Mouse (Mus musculus) midbrain, embryonic 15.5 days (tissue): Measurements from ENCODE around the gene Gm44973. TPM values are rescaled to one million over a fixed set of nuclear protein-coding genes. Genes with fewer than 3 reads are reported as not detected.

Experiments
- ATAC-seq: fragments of 200-750 bp; cut with Nextera tagmentation; replicated peaks from 2 replicates; pipeline ENCODE4 v1.8.0; 2017; ENCODE audit warnings: moderate TSS enrichment
- H3K27ac ChIP-seq: fragments of 300-500 bp; sonication (generic); 2 replicates; pipeline ENCODE4 v1.5.1; 2015; ENCODE audit warnings: mild to moderate bottlenecking, inconsistent platforms
- H3K27me3 ChIP-seq: fragments of 300-500 bp; sonication (generic); replicated peaks from 2 replicates; pipeline ENCODE4 v1.6.1; 2015; ENCODE audit warnings: inconsistent platforms
- H3K36me3 ChIP-seq: fragments of 300-500 bp; sonication (generic); replicated peaks from 2 replicates; pipeline ENCODE4 v1.6.1; 2015; ENCODE audit warnings: inconsistent platforms
- H3K4me1 ChIP-seq: fragments of 300-500 bp; sonication (generic); 2 replicates; pipeline ENCODE4 v1.6.1; 2015; ENCODE audit warnings: inconsistent platforms
- H3K4me2 ChIP-seq: fragments of 300-500 bp; sonication (generic); 2 replicates; pipeline ENCODE4 v1.6.1; 2015; ENCODE audit warnings: inconsistent platforms, mild to moderate bottlenecking, moderate library complexity
- H3K4me3 ChIP-seq: fragments of 300-500 bp; sonication (generic); 2 replicates; pipeline ENCODE4 v1.5.1; 2015; ENCODE audit warnings: mild to moderate bottlenecking, inconsistent platforms
- H3K9ac ChIP-seq: fragments of 300-500 bp; sonication (generic); 2 replicates; pipeline ENCODE4 v1.6.1; 2015; ENCODE audit warnings: mild to moderate bottlenecking, inconsistent platforms
- H3K9me3 ChIP-seq: fragments of 300-500 bp; sonication (generic); 2 replicates; pipeline ENCODE4 v1.6.1; 2016; ENCODE audit warnings: inconsistent platforms
- whole genome bisulfite sequencing: fragments of 180-500 bp; shearing (Covaris S2); methylation state at CpG from one replicate; pipeline ENCODE4 v1.1.7; 2015; ENCODE audit warnings: mixed read lengths; 5-methylcytosine and 5-hydroxymethylcytosine counted together
- polyA plus RNA-seq: library from polyadenylated mRNA; unstranded; fragments of >200 nt; fragmentation: Nextera tagmentation; extraction: Ambion mirVana; gene quantifications from 2 replicates; pipeline ENCODE4 v1.2.1, GENCODE M21; 2015

The Gm44973 gene
- polyA plus RNA-seq = 1.2 TPM in 1 of 2 replicates, not detected in the other

DNA sequence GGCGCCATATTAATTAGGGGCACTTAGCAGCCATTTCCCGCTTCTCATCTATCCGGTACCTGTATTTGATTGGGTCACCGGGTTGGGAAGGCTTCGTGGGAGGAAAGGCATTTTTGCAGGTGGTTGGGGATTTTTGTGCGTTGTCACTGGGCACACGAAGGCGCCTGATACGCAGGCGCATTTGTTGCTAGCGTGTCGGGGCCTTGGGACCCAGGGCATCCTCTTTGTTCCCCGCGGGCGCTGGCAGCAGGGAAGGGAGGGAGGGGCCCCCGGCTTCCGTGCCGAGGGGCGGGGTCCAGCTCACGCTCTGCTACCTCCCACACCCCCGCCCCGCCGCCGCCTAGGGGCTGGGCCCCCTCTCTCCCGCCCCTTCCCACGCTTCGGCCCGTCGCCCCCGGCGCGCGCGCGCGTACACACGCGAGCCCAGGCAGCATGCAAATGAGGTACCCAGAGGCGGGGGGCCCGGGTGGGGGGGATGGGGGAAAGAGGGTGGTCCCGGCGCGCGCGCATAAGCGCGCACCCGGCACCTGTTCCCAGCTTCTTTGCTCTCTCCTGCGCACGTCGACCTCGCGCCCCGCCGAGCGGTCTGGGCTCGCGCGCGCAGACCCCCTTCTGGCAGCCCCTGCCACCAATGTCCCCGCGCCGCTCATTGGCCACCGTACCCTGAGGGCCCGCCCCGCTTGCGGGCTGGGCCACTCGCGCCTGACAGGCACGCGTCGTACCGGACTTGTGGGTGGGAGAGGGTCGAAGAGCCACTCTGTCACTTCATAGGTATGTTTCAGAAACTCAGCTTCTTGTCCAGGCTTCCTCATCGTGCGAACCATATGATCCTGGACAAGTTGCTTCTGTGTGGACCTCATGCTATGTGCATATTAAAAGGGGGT lies at the start of gene Gm44973:
Gene Gm44973, plus strand, starts transcription at position 379 of the 884 bp plus-strand sequence.
- H3K27me3 ChIP-seq = no peaks in the 10 kb centered on the region
- whole genome bisulfite sequencing = under 1% methylated on average over 73 of the region's 76 CpGs
- peaks cover 22% of the 10 kb centered on the region for H3K36me3 ChIP-seq
- peak; percentile 83 for ATAC-seq
- no peaks in the 10 kb centered on the region for H3K9me3 ChIP-seq
- peak within 1 kb of the TSS; percentile 87 for H3K9ac ChIP-seq
- H3K4me1 ChIP-seq = peaks cover 15% of the 10 kb centered on the region
- H3K4me2 ChIP-seq = peak within 1 kb of the TSS; percentile 57
- peak within 1 kb of the TSS; percentile 98 for H3K27ac ChIP-seq
- peak within 1 kb of the TSS; percentile 84 for H3K4me3 ChIP-seq

DNA sequence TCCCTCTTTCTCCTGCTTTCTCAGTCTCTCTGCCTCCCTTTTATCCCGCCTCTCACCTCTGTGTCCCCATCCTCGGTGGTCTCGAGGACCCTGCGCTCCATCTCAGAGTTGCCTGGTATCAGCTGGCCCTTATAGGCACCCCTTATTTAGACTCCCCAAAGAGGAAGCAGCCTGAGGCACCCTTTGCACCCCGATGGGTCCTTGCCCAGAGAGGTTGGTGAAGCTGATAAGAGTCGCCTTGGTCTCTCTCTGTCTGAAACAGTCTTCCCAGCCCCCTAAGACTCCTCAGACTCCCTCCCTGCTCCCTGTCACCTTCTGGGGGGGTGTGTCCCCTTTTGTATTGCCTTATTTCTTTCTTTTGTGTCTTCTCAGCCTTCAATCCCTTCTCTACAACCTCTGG lies 44.2 kb upstream of the Gm44973 start, which contains the start of gene Sbk3:
Gene Sbk3, minus strand, starts transcription at position 101 of the 400 bp plus-strand sequence.
- no peaks in the 10 kb centered on the region for H3K36me3 ChIP-seq
- no peak for ATAC-seq
- H3K9me3 ChIP-seq = no peaks in the 10 kb centered on the region
- H3K4me3 ChIP-seq = no peak within 1 kb of the TSS
- no peak within 1 kb of the TSS for H3K9ac ChIP-seq
- H3K27ac ChIP-seq = no peak within 1 kb of the TSS
- WGBS = 49% methylated on average over 6 of the region's 6 CpGs
- H3K4me1 ChIP-seq = no peaks in the 10 kb centered on the region
- no peak within 1 kb of the TSS for H3K4me2 ChIP-seq
- no peaks in the 10 kb centered on the region for H3K27me3 ChIP-seq

DNA sequence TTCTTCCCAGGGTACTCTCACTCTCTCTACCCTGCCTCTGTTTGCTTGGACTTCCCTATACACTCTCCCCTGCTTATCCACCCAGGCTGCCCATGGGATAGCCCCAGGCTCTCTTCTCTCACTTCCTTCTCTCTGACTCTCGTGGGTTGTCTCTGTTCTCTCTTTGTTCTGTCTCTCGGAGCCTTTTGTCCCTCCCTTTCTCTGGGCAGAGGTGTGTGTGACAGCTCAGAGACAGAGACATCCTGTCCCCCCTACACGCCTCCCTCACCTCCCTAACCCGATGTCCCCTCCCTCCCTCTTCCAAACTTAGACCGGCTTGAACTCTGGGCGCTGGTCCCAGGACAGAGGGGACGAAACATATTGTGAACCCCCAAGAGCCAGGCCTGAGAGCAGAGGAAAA lies 43.6 kb upstream of the Gm44973 start:
- H3K4me3 ChIP-seq = no peak overlapping the region
- H3K27ac ChIP-seq = no peak overlapping the region
- no peaks in the 10 kb centered on the region for H3K27me3 ChIP-seq
- H3K36me3 ChIP-seq = no peaks in the 10 kb centered on the region
- 29% methylated on average over 7 of the region's 7 CpGs for WGBS
- no peaks in the 10 kb centered on the region for H3K4me1 ChIP-seq
- no peak overlapping the region for H3K4me2 ChIP-seq
- H3K9me3 ChIP-seq = no peaks in the 10 kb centered on the region
- ATAC-seq = no peak
- H3K9ac ChIP-seq = no peak overlapping the region

DNA sequence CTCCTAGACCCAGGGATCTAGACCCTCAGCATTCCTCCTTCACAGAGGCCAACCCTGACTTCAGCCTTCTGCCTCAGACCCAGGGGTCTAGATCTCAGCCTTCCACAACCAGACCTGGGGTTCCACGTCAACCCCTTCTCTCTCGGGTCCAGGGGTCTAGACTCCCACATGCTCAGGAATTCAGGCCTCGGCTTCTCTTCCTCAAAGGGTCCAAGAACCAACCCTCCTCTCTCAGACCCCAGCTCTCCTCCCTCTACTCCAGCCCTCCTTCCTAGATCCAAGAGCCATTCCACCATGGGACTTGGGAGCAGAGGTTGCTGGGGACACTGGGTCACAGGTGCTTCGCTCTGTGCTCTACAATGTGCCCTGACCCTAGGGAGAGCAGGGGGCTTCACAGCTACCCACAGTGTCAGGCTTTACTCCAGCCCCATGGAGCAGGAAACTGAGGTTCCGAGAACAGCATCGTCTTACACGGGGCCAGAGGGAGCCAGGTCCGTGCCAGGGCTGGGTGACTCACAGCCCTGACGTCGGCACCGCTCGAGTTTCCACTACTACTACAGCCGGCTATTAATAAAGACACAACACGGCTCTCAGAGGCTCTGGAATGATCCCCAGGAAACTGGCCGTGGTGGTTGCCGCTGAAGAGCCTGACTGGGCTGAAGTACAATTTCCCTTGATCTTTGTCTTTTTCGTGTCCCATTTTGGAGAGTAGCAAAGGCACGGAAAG lies 42.8 kb upstream of the Gm44973 start:
- ATAC-seq = no peak
- no peaks in the 10 kb centered on the region for H3K36me3 ChIP-seq
- H3K27ac ChIP-seq = no peak overlapping the region
- H3K9ac ChIP-seq = no peak overlapping the region
- H3K27me3 ChIP-seq = no peaks in the 10 kb centered on the region
- H3K4me1 ChIP-seq = no peaks in the 10 kb centered on the region
- no peak overlapping the region for H3K4me3 ChIP-seq
- H3K4me2 ChIP-seq = no peak overlapping the region
- WGBS = 84% methylated on average over 18 of the region's 18 CpGs
- no peaks in the 10 kb centered on the region for H3K9me3 ChIP-seq

DNA sequence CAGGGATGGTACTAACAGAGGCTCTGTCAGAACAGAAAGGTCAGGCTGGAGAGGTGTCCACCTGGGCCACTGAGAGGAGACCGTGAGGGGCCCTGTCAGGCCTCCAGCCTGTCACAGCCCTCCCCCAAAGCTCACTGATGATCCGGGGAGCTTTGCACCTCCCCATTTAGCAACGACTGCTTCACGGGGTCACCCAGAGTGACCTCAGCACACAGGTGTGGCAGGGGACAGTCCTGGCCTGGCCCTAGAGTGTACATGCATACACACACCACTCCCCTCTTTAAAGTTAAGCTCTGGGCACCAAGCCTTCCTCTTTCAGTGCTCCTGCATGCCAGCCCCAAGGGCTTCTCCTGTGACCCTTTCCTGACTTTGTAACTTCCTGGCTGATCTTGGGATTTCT lies 39.8 kb upstream of the Gm44973 start:
- WGBS = 62% methylated on average over 4 of the region's 4 CpGs
- Histone ChIP-seq H3K27ac (no peak overlapping the region), H3K4me3 (no peak overlapping the region), H3K36me3 (no peaks in the 10 kb centered on the region), H3K27me3 (no peaks in the 10 kb centered on the region), H3K9me3 (no peaks in the 10 kb centered on the region), H3K4me2 (no peak overlapping the region), H3K9ac (no peak overlapping the region), H3K4me1 (no peaks in the 10 kb centered on the region)
- no peak for ATAC-seq

DNA sequence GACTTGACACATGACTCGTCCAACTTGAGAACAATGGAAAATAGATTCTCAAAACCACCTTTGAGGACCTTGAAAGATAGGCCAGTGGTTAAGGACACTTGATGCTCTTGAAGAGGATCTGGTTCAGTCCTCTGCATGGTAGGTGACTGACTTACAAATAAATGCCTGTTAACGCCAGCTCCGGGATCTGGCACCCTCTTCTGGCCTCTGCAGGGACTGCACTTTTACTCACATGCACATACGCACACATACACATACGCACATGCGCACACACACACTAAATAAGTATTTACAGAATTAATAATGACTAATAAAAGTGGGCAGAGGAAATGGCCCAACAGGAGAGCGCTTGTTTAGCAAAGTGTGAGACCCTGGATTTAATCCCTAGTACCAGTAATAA lies 38.5 kb upstream of the Gm44973 start:
- Histone ChIP-seq H3K9ac (no peak overlapping the region), H3K9me3 (no peaks in the 10 kb centered on the region), H3K4me2 (no peak overlapping the region), H3K4me3 (no peak overlapping the region), H3K27ac (no peak overlapping the region), H3K36me3 (no peaks in the 10 kb centered on the region), H3K4me1 (no peaks in the 10 kb centered on the region), H3K27me3 (no peaks in the 10 kb centered on the region)
- 90% methylated on average over 7 of the region's 7 CpGs for WGBS
- ATAC-seq = no peak

DNA sequence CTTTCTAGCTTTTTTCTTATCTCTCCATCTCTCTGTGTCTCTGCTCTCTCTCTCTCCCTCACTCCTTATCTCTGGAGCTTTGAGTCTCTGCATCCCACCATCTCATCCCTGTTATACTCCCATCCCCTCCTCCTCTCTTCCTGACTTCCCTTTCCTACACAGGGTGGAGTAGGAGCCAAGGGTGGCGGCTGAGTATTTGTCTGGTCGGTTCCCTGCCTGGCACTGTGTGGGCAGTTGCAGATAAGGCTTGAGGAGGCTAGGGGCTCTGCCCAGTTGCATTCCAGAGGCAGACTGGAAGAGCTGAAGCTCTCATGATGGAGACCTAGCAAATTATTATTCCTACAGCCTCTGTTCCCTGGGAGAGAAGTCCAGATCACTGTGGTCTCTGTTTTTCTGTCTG lies 27.0 kb upstream of the Gm44973 start:
- Histone ChIP-seq H3K9me3 (no peaks in the 10 kb centered on the region), H3K4me1 (peaks cover 12% of the 10 kb centered on the region), H3K36me3 (peaks cover 22% of the 10 kb centered on the region; the same call in 1 of the 2 replicates), H3K4me3 (no peak overlapping the region), H3K27me3 (no peaks in the 10 kb centered on the region), H3K9ac (no peak overlapping the region), H3K27ac (no peak overlapping the region), H3K4me2 (no peak overlapping the region)
- 82% methylated on average over 2 of the region's 2 CpGs for WGBS
- no peak for ATAC-seq

DNA sequence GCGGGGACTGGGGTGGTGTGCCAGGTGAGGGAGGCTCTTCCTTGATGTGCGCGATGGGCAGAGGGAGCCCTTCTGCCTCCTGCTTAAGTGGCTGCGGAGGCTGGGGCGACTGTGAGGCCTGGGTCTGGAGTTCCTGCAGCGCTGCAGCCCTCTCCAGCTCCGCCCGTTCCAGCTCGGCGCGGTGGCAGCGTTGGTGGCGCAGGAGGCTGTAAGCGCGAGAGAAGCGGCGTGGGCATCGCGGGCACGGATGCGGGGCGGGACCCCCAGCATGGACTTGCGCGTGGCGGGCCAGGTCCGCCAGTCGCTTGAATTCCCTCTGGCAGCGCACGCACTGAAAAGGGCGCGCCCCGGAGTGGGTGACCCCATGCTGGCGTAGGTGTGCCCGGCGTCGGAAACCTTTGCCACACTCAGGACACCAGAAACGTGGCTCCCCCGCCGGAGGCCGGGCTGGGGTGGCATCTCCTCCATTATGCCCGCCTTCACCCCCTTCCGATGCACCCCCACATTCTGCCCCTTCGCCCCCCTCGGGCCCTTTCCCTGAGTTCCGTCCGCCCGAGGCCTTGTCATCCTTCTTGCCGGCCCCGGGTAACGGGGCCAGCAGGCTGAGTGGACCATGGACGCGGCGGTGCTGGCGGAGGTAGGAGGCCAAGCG lies 21.8 kb upstream of the Gm44973 start:
- Histone ChIP-seq H3K9ac (no peak overlapping the region; the same call in 1 of the 2 replicates), H3K9me3 (no peaks in the 10 kb centered on the region), H3K27me3 (no peaks in the 10 kb centered on the region), H3K27ac (no peak overlapping the region), H3K4me2 (peak overlapping the region; percentile 75), H3K4me1 (peaks cover 42% of the 10 kb centered on the region), H3K4me3 (peak overlapping the region; percentile 82), H3K36me3 (peaks cover 25% of the 10 kb centered on the region; the same call in 1 of the 2 replicates)
- WGBS = 43% methylated on average over 55 of the region's 55 CpGs
- no peak for ATAC-seq

DNA sequence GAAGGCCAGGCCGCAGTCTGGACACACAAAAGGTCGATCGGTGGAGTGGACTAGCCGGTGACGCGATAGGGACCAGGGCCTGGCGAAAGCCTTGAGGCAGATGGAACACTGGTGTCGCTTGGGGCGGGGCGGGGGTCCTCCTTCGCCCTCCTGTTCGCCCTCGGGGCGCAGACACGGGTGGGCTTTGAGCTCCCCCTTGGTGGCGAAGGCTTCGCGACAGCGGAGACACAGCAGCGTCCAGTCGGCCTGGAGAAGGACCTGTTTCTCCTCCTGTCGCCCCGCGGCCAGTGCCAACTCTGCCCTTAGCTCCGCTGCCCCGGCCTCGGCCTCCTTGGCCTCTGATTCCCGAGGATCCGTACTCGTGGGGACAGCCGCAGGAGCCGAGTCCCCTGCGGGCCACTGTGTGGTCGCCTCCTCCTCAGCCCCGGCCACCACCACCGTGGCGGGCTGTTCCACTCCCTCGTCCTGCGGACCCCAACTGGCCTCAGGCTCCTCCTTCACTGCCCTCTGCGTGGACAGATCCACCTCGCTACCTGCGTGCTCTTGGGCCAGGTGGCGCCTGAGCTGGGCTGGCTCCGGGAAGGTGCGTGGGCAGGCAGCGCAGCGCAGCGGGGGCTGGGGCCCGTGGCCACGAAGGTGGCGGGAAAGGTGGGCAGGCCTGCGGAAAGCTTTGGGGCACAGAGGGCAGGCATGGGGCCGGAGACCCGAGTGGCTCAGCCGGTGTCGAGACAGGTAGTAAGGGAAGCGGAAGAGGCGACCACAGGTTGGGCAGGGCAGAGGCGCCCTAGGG lies 21.1 kb upstream of the Gm44973 start:
- H3K4me2 ChIP-seq = peak overlapping the region; percentile 75
- WGBS = 57% methylated on average over 59 of the region's 59 CpGs

DNA sequence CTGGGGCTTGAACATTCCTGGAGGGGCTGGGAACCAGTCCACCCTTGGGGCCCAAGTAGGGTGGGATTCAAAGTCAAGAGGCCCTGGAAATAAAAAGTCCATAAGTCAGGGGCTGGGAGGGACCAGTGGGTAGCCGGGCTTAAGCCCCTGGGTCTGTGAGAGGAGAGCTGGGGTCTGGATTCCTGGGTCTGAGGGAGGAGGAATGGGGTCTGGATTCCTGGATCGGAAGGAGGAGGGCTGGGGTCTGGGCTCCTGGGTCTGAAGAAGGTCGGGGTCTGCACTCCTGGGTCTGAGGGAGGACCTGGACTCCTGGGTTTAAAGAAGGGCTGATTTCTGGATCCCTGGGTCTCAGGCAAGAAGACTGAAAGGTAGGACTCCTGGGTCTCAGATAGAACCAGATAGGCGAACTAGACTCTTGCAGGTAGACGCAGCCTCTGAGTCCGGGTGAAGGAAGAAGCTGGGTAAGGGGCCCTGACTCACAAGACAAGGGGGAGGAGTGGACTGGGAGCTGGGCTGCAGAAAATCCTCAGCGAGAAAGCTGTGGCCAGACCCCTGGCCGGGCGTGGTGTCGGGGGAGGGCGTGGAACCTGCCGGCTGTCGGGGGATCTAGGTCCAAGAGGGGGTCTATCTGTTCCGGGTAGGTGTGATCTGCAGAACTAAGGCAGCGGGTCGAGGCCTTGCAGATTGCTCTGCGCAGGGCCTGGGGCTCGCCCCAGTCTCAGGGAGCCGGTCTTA lies 19.9 kb upstream of the Gm44973 start:
- peaks cover 42% of the 10 kb centered on the region for H3K4me1 ChIP-seq
- H3K9me3 ChIP-seq = no peaks in the 10 kb centered on the region
- 5% methylated on average over 19 of the region's 19 CpGs for WGBS
- H3K4me3 ChIP-seq = peak overlapping the region; percentile 82
- H3K27ac ChIP-seq = peak overlapping the region; percentile 81
- H3K9ac ChIP-seq = peak overlapping the region; percentile 95
- H3K36me3 ChIP-seq = peaks cover 24% of the 10 kb centered on the region; the same call in 1 of the 2 replicates
- H3K27me3 ChIP-seq = no peaks in the 10 kb centered on the region
- peak overlapping the region; percentile 75 for H3K4me2 ChIP-seq
- ATAC-seq = peak; percentile 34

More for the DNA sequence above, 21.1 kb upstream of the Gm44973 start:
- H3K27ac ChIP-seq = no peak overlapping the region
- H3K36me3 ChIP-seq = peaks cover 25% of the 10 kb centered on the region; the same call in 1 of the 2 replicates
- peak overlapping the region; percentile 82 for H3K4me3 ChIP-seq
- ATAC-seq = no peak
- no peaks in the 10 kb centered on the region for H3K9me3 ChIP-seq
- peaks cover 42% of the 10 kb centered on the region for H3K4me1 ChIP-seq
- H3K27me3 ChIP-seq = no peaks in the 10 kb centered on the region
- H3K9ac ChIP-seq = peak overlapping the region; percentile 95
